Mouse (Mus musculus): Measurements from ENCODE around the gene Fbxo47. TPM values are rescaled to one million over a fixed set of nuclear protein-coding genes. Genes with fewer than 3 reads are reported as not detected.

Gene Fbxo47
- total RNA-seq, 1 experiment from 2014 or later: 1.5 TPM

GRCm38 (mm10) chr11:97819102-97819501 lies 64.9 kb downstream of the Fbxo47 start:
- ATAC-seq (replicated peaks; ENCODE audit: insufficient number of reproducible peaks, low FRiP score, low TSS enrichment, poor library complexity, severe bottlenecking): no peak

DNA sequence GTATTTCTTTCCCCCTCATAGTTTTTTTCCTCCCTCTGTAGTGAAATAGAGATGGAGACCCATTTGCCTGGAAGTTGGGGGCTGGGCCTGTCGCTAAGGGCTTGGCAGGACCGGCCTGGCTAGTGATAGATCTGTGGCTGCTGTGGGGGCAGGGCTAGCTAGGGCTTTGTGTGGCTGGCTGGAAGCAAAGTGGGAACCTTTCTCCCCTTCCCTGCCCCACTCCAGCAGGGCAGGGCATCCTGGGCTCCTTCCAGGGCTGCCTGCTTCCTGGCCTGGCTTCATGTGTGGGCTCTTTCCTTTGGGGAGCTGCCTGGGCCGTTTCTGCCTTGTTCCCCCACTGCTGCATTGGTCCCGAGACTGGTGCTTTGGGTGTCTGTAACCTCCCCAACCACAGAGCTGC lies 65.4 kb downstream of the Fbxo47 start:
- no peak for ATAC-seq (replicated peaks; ENCODE audit: insufficient number of reproducible peaks, low FRiP score, low TSS enrichment, poor library complexity, severe bottlenecking)

GRCm38 (mm10) chr11:97818003-97818402 lies 66.0 kb downstream of the Fbxo47 start:
- no peak for ATAC-seq (replicated peaks; ENCODE audit: insufficient number of reproducible peaks, low FRiP score, low TSS enrichment, poor library complexity, severe bottlenecking)

DNA sequence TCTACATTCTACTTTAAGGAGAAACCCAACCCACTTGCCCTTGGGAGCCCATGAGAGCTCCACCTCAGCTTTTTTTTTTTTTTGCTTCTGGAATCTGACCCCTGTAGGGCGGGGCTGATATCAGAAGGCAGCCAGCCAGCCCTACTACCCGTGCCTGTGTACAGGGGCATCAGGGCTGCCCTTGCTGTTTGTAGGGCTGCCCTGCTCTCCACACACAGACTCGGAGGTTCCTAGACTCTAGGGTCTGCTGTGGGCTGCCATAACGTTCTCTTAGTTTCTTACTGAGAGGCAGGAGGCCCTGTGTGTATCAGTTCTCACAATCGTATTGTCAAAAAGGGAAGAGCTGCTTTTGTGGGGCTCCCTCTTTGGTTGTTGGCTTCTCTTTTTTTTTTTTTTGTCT lies 66.6 kb downstream of the Fbxo47 start:
- ATAC-seq (replicated peaks; ENCODE audit: insufficient number of reproducible peaks, low FRiP score, low TSS enrichment, poor library complexity, severe bottlenecking): no peak

- no peak for ATAC-seq (replicated peaks; ENCODE audit: insufficient number of reproducible peaks, low FRiP score, low TSS enrichment, poor library complexity, severe bottlenecking)
Measured at GRCm38 (mm10) chr11:97816916-97817315, 67.0 kb downstream of the Fbxo47 start.

DNA sequence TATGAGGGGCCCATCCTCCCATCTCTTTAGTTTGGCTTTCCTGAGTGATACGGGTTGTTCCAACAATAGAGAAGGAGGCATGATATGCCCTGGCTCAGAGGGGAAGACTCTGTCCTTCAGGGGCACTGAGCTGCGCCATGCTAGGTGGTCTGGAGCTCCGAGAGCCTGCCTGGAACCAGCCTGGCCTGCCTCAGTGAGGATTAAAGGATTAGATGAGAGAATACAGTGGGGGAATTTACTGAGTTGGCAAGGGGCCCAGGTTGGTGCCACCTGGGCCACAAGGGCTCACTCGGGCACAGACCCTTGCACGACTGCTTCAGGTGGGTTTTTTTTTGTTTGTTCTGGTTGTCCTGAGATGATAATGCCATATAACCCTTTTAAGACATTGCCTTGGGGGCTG lies 67.8 kb downstream of the Fbxo47 start:
- no peak for ATAC-seq (replicated peaks; ENCODE audit: insufficient number of reproducible peaks, low FRiP score, low TSS enrichment, poor library complexity, severe bottlenecking)

DNA sequence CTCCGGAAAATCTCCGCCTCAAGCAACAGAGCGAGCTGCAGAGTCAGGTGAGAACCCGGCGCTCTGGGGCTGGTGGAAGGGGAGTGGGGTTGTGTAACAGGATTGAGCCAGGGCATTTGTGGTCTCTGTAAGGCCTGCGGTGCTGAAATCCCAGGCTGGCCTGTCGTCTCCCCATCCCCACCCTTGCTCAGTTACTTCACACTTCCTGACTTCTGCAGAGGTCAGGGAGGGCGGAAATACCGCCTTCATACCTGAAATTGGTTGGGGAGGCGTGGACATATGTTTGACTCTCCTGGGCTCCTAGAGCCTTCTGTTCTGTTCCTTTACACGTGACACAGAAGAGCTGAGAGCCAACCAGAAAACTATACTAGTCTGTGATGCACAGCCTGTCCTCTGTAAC lies 68.2 kb downstream of the Fbxo47 start:
- no peak for ATAC-seq (replicated peaks; ENCODE audit: insufficient number of reproducible peaks, low FRiP score, low TSS enrichment, poor library complexity, severe bottlenecking)

DNA sequence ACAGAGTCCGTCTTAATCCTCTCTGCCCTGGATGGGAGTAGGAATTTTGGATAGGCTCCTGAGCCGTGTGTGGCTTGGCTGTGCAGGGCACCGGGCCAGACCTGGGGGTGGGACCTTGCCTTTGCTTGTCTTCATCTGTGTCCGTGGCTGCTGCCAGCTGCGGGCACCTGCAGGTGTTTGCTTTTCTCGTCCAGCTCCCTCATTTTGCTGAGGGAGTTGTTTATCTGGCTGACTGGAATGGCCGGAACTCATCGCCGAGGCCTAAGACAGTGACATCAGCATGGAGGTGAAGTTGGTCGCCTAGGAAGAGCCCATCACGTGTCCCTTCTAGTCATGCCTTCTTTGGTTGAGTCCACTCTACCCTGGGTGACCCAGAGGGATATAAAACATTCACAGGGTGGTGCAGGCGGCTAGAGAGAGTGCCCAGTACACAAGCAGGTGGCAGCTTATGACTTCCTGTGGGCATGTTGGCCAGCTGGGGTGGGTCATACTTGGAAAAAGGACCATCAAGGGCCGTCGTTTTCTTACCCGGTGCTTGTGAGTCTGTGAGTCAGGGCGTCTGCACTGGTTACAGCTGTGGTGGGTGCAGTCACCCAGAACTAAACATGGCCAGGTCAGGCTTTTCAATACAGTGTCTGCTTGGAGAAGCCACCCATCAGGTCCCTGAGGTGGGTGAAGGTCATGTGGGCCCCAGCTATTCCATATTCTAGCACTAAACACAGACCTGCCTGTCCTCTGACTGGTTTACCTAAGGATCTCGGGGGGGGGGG lies 70.0 kb downstream of the Fbxo47 start:
- ATAC-seq (replicated peaks; ENCODE audit: insufficient number of reproducible peaks, low FRiP score, low TSS enrichment, poor library complexity, severe bottlenecking): no peak

- no peak for ATAC-seq (replicated peaks; ENCODE audit: insufficient number of reproducible peaks, low FRiP score, low TSS enrichment, poor library complexity, severe bottlenecking)
Measured at GRCm38 (mm10) chr11:97813085-97813484, 70.9 kb downstream of the Fbxo47 start.

GRCm38 (mm10) chr11:97812491-97812921 lies 71.4 kb downstream of the Fbxo47 start:
- no peak for ATAC-seq (replicated peaks; ENCODE audit: insufficient number of reproducible peaks, low FRiP score, low TSS enrichment, poor library complexity, severe bottlenecking)

GRCm38 (mm10) chr11:97811569-97812362 lies 72.2 kb downstream of the Fbxo47 start:
- no peak for ATAC-seq (replicated peaks; ENCODE audit: insufficient number of reproducible peaks, low FRiP score, low TSS enrichment, poor library complexity, severe bottlenecking)

GRCm38 (mm10) chr11:97810970-97811369 lies 73.0 kb downstream of the Fbxo47 start:
- ATAC-seq (replicated peaks; ENCODE audit: insufficient number of reproducible peaks, low FRiP score, low TSS enrichment, poor library complexity, severe bottlenecking): no peak

DNA sequence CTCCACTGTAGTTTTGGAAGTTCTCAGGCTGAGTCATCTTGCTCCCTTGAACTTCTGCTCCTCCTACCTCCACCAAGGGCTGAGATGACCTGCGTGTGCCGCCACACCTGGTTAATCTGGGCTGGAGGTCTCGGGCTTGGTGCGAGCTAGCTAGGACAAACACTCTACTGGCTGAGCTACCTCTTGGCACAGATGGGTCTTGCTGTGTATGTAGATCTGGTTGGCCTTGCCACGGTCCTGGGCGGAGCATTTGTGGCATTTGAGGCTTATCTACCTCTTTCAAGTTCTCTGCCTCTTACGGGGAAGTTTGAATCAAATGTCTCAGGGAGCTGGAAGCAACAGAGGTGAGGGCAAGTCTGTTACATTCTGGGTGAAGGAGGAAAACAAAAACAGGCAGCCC lies 73.6 kb downstream of the Fbxo47 start:
- no peak for ATAC-seq (replicated peaks; ENCODE audit: insufficient number of reproducible peaks, low FRiP score, low TSS enrichment, poor library complexity, severe bottlenecking)

GRCm38 (mm10) chr11:97809235-97810121 lies 74.5 kb downstream of the Fbxo47 start:
- no peak for ATAC-seq (replicated peaks; ENCODE audit: insufficient number of reproducible peaks, low FRiP score, low TSS enrichment, poor library complexity, severe bottlenecking)

GRCm38 (mm10) chr11:97808621-97809234 lies 75.2 kb downstream of the Fbxo47 start:
- no peak for ATAC-seq (replicated peaks; ENCODE audit: insufficient number of reproducible peaks, low FRiP score, low TSS enrichment, poor library complexity, severe bottlenecking)

DNA sequence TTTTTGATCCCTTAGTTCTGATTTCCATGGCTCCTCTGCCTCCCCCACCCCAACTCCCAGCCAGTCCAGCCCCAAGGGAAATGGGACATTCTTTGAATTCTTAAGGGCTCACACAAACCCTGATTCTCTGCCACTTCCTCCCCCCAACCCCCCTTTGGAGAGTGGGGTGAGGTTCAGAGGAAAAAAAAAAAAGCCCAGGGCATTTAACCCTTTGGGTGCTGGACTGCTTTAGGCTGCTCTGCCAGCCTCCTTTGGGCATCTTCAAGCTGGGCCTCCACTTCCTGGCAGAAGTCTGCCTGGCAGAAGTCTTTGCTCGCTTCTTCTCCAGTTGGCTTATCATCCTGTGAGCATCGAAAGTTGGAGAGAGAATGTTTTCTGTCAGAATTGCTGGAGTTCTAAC lies 75.9 kb downstream of the Fbxo47 start:
- ATAC-seq (replicated peaks; ENCODE audit: insufficient number of reproducible peaks, low FRiP score, low TSS enrichment, poor library complexity, severe bottlenecking): no peak

DNA sequence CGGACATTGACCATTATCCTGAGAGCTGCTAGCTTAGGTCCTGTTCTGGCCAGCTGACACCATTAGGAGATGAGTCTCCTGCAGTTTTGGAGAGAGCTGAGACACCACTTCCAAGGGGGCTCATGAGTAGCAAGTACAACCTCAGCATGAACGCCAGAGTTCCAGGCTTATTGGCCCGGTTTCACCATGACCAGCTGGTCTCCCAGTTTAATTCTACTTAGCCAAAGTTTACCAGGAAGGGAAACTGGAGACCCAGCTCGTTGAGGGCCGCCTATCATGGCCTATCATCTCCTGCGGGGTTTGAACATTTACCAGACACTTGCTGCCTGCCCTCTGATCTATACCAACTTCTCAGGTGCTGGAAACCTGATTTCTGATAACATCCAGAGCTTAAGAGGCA lies 76.3 kb downstream of the Fbxo47 start:
- no peak for ATAC-seq (replicated peaks; ENCODE audit: insufficient number of reproducible peaks, low FRiP score, low TSS enrichment, poor library complexity, severe bottlenecking)

DNA sequence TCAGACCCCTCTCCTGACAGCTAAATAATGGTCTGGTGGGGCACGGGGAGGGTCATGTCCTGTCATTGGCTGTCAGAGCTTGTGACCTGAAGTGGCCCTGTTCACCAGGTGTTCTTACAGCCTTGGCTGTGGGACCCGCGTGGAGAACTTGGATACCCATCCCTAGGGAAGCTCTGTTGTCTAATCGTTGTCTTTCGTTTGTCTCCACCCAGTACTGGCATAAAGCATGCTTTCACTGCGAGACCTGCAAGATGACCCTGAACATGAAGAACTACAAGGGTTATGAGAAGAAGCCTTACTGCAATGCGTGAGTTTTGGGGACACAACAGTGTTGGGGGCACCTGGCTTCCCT lies 77.4 kb downstream of the Fbxo47 start:
- no peak for ATAC-seq (replicated peaks; ENCODE audit: insufficient number of reproducible peaks, low FRiP score, low TSS enrichment, poor library complexity, severe bottlenecking)
